Mouse (Mus musculus) heart, embryonic 13.5 days (tissue): ENCODE measurements around the gene Chrm4. TPM values are rescaled to one million over a fixed set of nuclear protein-coding genes. Genes with fewer than 3 reads are reported as not detected.

Source experiments
- ATAC-seq: fragments of 200-750 bp; cut with Nextera tagmentation; 2 replicates; pipeline ENCODE4 v1.8.0; 2017; ENCODE audit warnings: moderate TSS enrichment; ENCODE audit not compliant: insufficient number of reproducible peaks, low FRiP score, low TSS enrichment; ENCODE audit errors: extremely low read depth
- H3K27ac ChIP-seq: fragments of 300-500 bp; sonication (generic); replicated peaks from 2 replicates; pipeline ENCODE4 v1.5.1; 2015; ENCODE audit warnings: moderate library complexity, mild to moderate bottlenecking, inconsistent platforms
- H3K27me3 ChIP-seq: fragments of 300-500 bp; sonication (generic); replicated peaks from 2 replicates; pipeline ENCODE4 v1.6.1; 2015; ENCODE audit warnings: mild to moderate bottlenecking, inconsistent platforms
- H3K36me3 ChIP-seq: fragments of 300-500 bp; sonication (generic); 2 replicates; pipeline ENCODE4 v1.6.1; 2015; ENCODE audit warnings: mild to moderate bottlenecking, inconsistent platforms
- H3K4me1 ChIP-seq: fragments of 300-500 bp; sonication (generic); 2 replicates; pipeline ENCODE4 v1.6.1; 2015; ENCODE audit warnings: inconsistent platforms
- H3K4me2 ChIP-seq: fragments of 300-500 bp; sonication (generic); 2 replicates; pipeline ENCODE4 v1.6.1; 2015; ENCODE audit warnings: inconsistent platforms, mild to moderate bottlenecking, moderate library complexity
- H3K4me3 ChIP-seq: fragments of 300-500 bp; sonication (generic); 2 replicates; pipeline ENCODE4 v1.5.1; 2015; ENCODE audit warnings: moderate library complexity, mild to moderate bottlenecking, inconsistent platforms
- H3K9ac ChIP-seq: fragments of 300-500 bp; sonication (generic); 2 replicates; pipeline ENCODE4 v1.6.1; 2015; ENCODE audit warnings: inconsistent platforms, mild to moderate bottlenecking, moderate library complexity
- H3K9me3 ChIP-seq: fragments of 300-500 bp; sonication (generic); 2 replicates; pipeline ENCODE4 v1.6.1; 2016; ENCODE audit warnings: inconsistent platforms
- WGBS: fragments of 180-500 bp; shearing (Covaris S2); methylation state at CpG from one replicate; pipeline ENCODE4 v1.1.7; 2015; ENCODE audit warnings: mixed read lengths; 5-methylcytosine and 5-hydroxymethylcytosine counted together
- microRNA-seq: library from miRNA; unstranded; fragments of <30 nt; microRNA quantifications from one replicate; pipeline ENCODE4, GENCODE M21; 2016
- polyA plus RNA-seq: library from polyadenylated mRNA; unstranded; fragments of >200 nt; fragmentation: Nextera tagmentation; extraction: Ambion mirVana; gene quantifications from 2 replicates; pipeline ENCODE4 v1.2.1, GENCODE M21; 2015

Gene Chrm4
- polyA plus RNA-seq, 1 experiment from 2014 or later = not detected

DNA sequence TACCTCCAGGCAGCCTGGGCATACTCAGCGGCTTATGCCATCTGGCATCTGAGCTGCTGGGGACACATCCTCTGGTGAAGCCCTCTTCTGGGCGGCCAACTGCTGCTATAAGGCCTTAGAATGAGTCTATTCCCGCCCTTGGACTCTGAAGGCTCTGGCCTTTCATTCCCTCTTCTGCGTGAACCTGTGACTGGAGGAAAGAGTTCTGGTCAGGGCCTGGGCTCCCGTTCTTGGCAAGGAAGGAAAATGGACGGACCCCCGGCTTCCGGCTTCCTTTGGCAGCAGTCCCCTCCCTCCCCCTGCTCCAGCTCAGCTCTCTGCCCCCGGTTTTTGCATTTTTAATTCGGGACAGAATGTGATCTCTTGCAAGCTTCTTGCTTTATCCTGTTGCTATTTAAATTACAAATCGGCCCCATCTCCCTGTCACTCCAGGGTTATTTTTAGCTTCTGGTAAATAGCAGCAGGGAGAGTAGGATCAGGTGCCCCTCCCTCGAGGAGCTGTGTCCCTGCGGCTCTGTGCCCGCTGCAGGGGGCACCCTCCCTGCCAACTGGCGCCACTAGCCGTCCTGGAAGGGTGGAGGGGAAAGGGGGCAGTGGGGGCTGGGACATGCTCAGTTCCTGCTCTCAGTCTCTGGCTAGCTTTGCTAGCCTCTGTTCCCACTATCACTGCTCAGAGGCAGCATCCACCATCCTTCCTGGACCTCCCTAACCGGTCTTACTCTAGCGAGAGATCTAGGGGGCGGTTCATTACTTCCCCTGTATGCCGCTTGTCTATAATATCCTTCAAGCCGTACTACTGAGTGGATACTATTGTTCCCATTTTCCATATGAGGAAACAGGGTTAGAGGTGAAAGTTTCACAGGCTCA, 44.4 kb downstream of the Chrm4 start:
- WGBS = 11% methylated on average over 21 of the region's 21 CpGs
- peak overlapping the region; percentile 61 for H3K4me2 ChIP-seq
- H3K4me1 ChIP-seq = peaks cover 46% of the 10 kb centered on the region
- no peaks in the 10 kb centered on the region for H3K36me3 ChIP-seq
- ATAC-seq = peak; percentile 12; the same call in 1 of the 2 replicates
- H3K4me3 ChIP-seq = peak overlapping the region; percentile 21; the same call in 1 of the 2 replicates
- no peaks in the 10 kb centered on the region for H3K9me3 ChIP-seq
- H3K9ac ChIP-seq = peak overlapping the region; percentile 65
- H3K27ac ChIP-seq = peak overlapping the region; percentile 88
- H3K27me3 ChIP-seq = peaks cover 34% of the 10 kb centered on the region

DNA sequence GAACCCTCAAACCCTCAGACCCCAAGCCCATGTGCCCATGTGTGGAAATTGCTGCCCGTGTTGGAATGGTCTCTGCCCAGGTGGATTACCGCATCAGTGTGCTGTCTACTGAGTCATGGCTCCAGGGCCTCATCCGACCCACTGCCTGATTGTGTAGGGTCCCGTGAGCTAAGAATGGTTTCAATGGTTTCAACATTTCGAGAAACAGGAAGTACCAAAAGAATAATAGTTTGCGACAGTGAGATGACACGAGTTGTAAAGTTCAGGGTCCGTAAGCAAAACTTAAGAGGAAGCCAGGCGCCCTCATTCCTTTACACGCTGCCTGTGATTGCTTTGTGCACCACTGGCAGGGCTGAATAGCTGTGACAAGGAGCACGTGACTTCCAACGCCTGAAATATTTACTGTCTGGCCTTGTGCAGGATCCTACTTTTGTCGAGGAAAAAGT, 45.1 kb downstream of the Chrm4 start:
- peak overlapping the region; percentile 61 for H3K4me2 ChIP-seq
- ATAC-seq = 0 out of 2 replicates have a peak, but pooled peaks have one; percentile 10
- H3K9ac ChIP-seq = peak overlapping the region; percentile 65; the same call in 1 of the 2 replicates
- WGBS = 32% methylated on average over 13 of the region's 13 CpGs
- H3K4me3 ChIP-seq = no peak overlapping the region
- no peaks in the 10 kb centered on the region for H3K36me3 ChIP-seq
- H3K27me3 ChIP-seq = peaks cover 40% of the 10 kb centered on the region
- H3K9me3 ChIP-seq = no peaks in the 10 kb centered on the region
- peak overlapping the region; percentile 88 for H3K27ac ChIP-seq
- peaks cover 46% of the 10 kb centered on the region for H3K4me1 ChIP-seq

DNA sequence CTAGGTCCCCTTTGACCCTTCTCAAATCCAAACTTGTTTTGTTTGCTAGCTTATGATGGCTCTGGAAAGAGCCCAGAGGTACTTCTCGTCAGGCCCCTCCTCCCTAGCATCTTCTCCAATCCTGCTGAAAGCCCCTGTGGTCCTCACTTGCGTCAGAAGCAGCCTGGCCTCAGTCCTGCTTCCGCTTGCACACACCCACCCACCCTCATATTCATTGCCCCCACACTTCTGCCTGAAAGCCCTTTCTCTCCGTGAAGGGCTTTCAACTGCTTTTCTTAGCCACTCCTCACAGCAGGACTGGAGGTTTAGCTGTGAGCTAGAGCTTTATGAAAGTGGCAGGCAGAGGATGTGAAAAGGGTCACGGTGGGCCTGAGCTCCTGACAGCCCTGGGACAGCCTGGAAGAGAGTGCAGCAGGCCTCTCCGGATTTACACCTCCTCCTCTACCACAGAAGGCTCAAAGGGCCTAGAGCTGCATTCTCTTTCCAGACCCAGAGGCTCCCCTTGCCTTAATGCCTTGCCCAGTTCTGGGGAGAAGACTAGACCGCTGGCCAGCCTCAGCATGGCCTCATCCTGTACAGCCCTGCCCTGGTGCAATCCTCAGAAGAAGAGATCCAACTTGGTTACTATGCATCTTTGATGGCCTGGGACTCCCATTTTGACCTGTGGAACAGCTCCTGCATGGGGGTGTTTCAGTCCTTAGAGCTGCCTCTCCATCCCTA, 46.5 kb downstream of the Chrm4 start:
- peaks cover 42% of the 10 kb centered on the region for H3K27me3 ChIP-seq
- peaks cover 49% of the 10 kb centered on the region for H3K4me1 ChIP-seq
- no peak overlapping the region for H3K9ac ChIP-seq
- WGBS = 55% methylated on average over 7 of the region's 7 CpGs
- no peak overlapping the region for H3K27ac ChIP-seq
- H3K4me2 ChIP-seq = no peak overlapping the region
- no peak for ATAC-seq
- no peak overlapping the region for H3K4me3 ChIP-seq
- no peaks in the 10 kb centered on the region for H3K9me3 ChIP-seq
- no peaks in the 10 kb centered on the region for H3K36me3 ChIP-seq

DNA sequence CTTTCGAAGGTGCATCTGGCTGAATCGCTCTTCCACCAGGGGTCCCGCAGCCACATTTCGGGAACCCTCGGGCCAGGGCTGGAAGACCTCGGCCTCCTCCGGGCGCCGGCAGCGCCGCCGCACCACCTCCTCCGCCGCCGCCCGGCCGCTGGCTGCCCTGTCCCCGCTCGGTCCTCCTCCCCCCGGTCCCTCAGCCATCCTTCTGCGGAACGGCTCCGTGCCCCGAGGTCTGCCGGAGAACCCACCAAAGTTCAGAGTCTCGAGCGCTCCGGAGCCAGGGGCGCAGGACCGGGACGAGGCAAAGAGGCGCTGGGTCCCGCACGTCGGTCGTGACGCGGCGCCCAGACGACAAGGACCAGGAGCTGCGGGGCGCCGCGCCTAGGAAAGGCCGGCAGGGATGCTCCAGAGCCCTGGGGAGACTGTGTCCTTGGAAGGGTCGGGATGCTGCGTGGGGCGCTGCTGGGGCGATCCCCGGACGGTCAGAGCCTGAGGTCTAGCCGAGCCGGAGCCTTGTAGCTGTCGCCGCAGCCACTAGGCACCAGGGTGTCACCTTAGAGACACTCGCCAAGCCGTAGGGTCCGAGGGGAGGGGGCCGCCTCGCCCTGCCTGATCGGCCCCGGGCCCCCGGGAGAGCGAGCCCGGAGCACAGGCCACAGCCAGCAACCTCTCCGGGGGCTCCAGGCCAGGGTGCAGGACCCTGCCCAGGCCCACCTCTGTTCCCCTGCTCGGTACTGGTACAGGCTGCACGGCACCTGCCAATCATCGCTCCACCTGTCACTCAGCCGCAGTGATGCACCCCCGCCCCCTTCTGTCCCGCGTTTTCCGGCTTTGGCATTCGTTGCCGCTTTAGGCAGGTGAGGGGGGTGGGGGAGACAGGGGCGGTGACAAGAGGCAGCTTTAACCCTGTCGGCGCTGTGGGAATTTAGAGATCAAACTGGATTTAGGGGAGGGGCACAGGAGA, 48.8 kb downstream of the Chrm4 start, which contains the start of gene Dgkz:
TSS of gene Dgkz (minus strand) at position 284 of the 961 bp plus-strand sequence.
- no peak within 1 kb of the TSS for H3K27ac ChIP-seq

DNA sequence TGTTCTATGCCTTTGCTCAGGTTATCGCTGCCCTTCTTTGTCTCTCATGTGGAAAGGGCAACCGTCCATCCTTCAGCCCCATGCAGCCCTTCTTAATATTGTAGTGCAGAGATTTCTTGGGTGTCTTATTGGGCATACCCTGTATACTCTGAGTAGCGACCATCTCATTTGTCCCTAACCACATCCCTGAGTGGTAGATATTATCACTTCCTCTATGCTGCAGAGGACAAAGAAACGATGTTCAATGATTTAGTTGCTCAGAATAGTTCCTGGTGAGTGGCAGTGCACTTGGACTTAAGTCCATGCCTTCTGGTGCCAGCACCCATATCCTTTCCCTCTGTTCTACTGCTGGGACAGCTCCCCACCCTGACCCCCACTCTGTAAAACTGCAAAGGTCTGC, 50.9 kb downstream of the Chrm4 start:
- Histone ChIP-seq H3K27me3 (peaks cover 42% of the 10 kb centered on the region), H3K27ac (peak overlapping the region; percentile 83), H3K36me3 (peaks cover 8% of the 10 kb centered on the region; the same call in 1 of the 2 replicates), H3K9me3 (no peaks in the 10 kb centered on the region), H3K9ac (peak overlapping the region; percentile 65), H3K4me2 (peak overlapping the region; percentile 16; the same call in 1 of the 2 replicates), H3K4me3 (no peak overlapping the region), H3K4me1 (peaks cover 46% of the 10 kb centered on the region)
- no peak for ATAC-seq
- 60% methylated on average over 4 of the region's 4 CpGs for WGBS

More for the DNA sequence above, 48.8 kb downstream of the Chrm4 start, which contains the start of gene Dgkz:
- H3K36me3 ChIP-seq = no peaks in the 10 kb centered on the region
- WGBS = under 1% methylated on average over 78 of the region's 79 CpGs
- peak within 1 kb of the TSS; percentile 77 for H3K9ac ChIP-seq
- H3K9me3 ChIP-seq = no peaks in the 10 kb centered on the region
- peak within 1 kb of the TSS; percentile 75 for H3K4me2 ChIP-seq
- peak within 1 kb of the TSS; percentile 56 for H3K4me3 ChIP-seq
- peaks cover 65% of the 10 kb centered on the region for H3K4me1 ChIP-seq
- ATAC-seq = no peak
- peaks cover 42% of the 10 kb centered on the region for H3K27me3 ChIP-seq

Small RNA genes lying within 50 kb of the gene (microRNA-seq; reads per million reads assigned to microRNA genes)
- gene Mir6999 = not detected

Other genes starting within 250 kb of the Chrm4 start
- 18.7 and 20.6 TPM in 2 replicates for gene Atg13, start 216.7 kb upstream of the Chrm4 start, polyA plus RNA-seq
- gene Harbi1, start 216.4 kb upstream of the Chrm4 start, polyA plus RNA-seq = 10.0 and 11.8 TPM in 2 replicates
- 9.8 and 10.4 TPM in 2 replicates for gene Ambra1, start 197.1 kb upstream of the Chrm4 start, polyA plus RNA-seq
- gene Mdk, start 5.0 kb downstream of the Chrm4 start, polyA plus RNA-seq = 603 and 654 TPM in 2 replicates
- 1.6 and 2.2 TPM in 2 replicates for gene Gm9821, start 18.5 kb downstream of the Chrm4 start, polyA plus RNA-seq
- gene Dgkz, start 48.6 kb downstream of the Chrm4 start, polyA plus RNA-seq = 37.9 and 43.4 TPM in 2 replicates
- 6.9 and 9.0 TPM in 2 replicates for gene Creb3l1, start 97.3 kb downstream of the Chrm4 start, polyA plus RNA-seq
- gene Phf21a, start 165.9 kb downstream of the Chrm4 start, polyA plus RNA-seq = 20.6 and 23.8 TPM in 2 replicates